Mouse (Mus musculus) neural tube, embryonic 15.5 days (tissue): ENCODE data around the gene Elovl2. TPM values are rescaled to one million over a fixed set of nuclear protein-coding genes. Genes with fewer than 3 reads are reported as not detected.

Experiments
- polyA plus RNA-seq: library from polyadenylated mRNA; unstranded; fragments of >200 nt; fragmentation: Nextera tagmentation; extraction: Ambion mirVana; gene quantifications from 2 replicates; pipeline ENCODE4 v1.2.1, GENCODE M21; 2015

The Elovl2 gene
- polyA plus RNA-seq, 1 experiment from 2014 or later, result 35.2 TPM

Other genes with a start within 250 kb of the Elovl2 start
- gene Pak1ip1, start 219.4 kb downstream of the Elovl2 start, polyA plus RNA-seq, result 50.3 and 60.1 TPM in 2 replicates
- 142 and 155 TPM in 2 replicates for gene Tmem14c, start 204.1 kb downstream of the Elovl2 start, polyA plus RNA-seq
- 0.70 and 1.4 TPM in 2 replicates for gene Mak, start 140.7 kb downstream of the Elovl2 start, polyA plus RNA-seq
- gene Gcm2, start 109.4 kb downstream of the Elovl2 start, polyA plus RNA-seq, result not detected in 2 replicates
- gene Sycp2l, start 106.1 kb downstream of the Elovl2 start, polyA plus RNA-seq, result not detected in 2 replicates
- 28.2 and 31.2 TPM in 2 replicates for gene Smim13, start 29.4 kb upstream of the Elovl2 start, polyA plus RNA-seq
- gene Gm17364, start 53.6 kb upstream of the Elovl2 start, polyA plus RNA-seq, result not detected in 2 replicates